Mouse (Mus musculus) adrenal gland, adult (tissue): ENCODE measurements at regions not wholly inside any gene's neighbourhood (a gene's known extent, or its start where the extent isn't known, plus 50 kb on each side); places are given as distances from the start of the nearest gene placed in this dataset.

Source experiments
- DNase-seq, 2 experiments: peaks; one replicate each; pipeline ENCODE4 v3.0.0; 2022 to 2023; ENCODE audit warnings: low spot score in 1 of 2; ENCODE audit not compliant: inconsistent age in 2 of 2

GRCm38 (mm10) chr6:26033392-26033791, 224.3 kb upstream of the Pot1a start:
- no peak for DNase-seq

GRCm38 (mm10) chr6:26015388-26015787, 206.3 kb upstream of the Pot1a start:
- DNase-seq = no peak

- no peak for DNase-seq
These were observed 185.0 kb upstream of the Pot1a start for GRCm38 (mm10) chr6:25994044-25994443.

GRCm38 (mm10) chr6:25978171-25978847, 169.3 kb upstream of the Pot1a start:
- no peak for DNase-seq

GRCm38 (mm10) chr6:25965452-25965851, 156.4 kb upstream of the Pot1a start:
- no peak for DNase-seq

- no peak for DNase-seq
These were observed 122.1 kb upstream of the Pot1a start for GRCm38 (mm10) chr6:25931148-25931553.

GRCm38 (mm10) chr6:25917852-25918465, 108.9 kb upstream of the Pot1a start:
- no peak for DNase-seq

GRCm38 (mm10) chr6:25914122-25914521, 105.1 kb upstream of the Pot1a start:
- no peak for DNase-seq

- DNase-seq = no peak
These were observed 90.9 kb upstream of the Pot1a start for GRCm38 (mm10) chr6:25899944-25900343.

- peak in 1 of 2 experiments; percentile 20 for DNase-seq
These were observed 85.6 kb upstream of the Pot1a start for GRCm38 (mm10) chr6:25894454-25895250.

- DNase-seq = no peak
These were observed 58.9 kb upstream of the Pot1a start for GRCm38 (mm10) chr6:25867922-25868321.
